Mouse (Mus musculus) small intestine, adult 10 weeks (tissue): ENCODE measurements around the gene Smg8. TPM values are rescaled to one million over a fixed set of nuclear protein-coding genes. Genes with fewer than 3 reads are reported as not detected.

Source experiments
- polyA plus RNA-seq: library from polyadenylated mRNA; stranded (reverse); fragments of 350-450 nt; fragmentation: Illumina TruSeq; extraction: RNeasy Lipid Tissue Mini Kit (QIAGEN cat#74804); gene quantifications from one replicate; pipeline ENCODE4 v1.2.3, GENCODE M21; 2014; ENCODE audit warnings: low replicate concordance

Gene Smg8
- polyA plus RNA-seq = 4.4 TPM

GRCm38 (mm10) chr11:87086290-87086984, at the start of gene Smg8:
Smg8 (minus strand) TSS chr11:87086774.

GRCm38 (mm10) chr11:87126824-87127816, 40.5 kb upstream of the Smg8 start, which contains the start of gene Trim37:
Trim37 (plus strand) TSS chr11:87127077.

GRCm38 (mm10) chr11:87108755-87109518, 22.4 kb upstream of the Smg8 start, which contains the start of gene Ska2:
Ska2 (plus strand) TSS chr11:87109234.

GRCm38 (mm10) chr11:87108409-87108754, 21.8 kb upstream of the Smg8 start, which contains the start of gene Prr11:
Prr11 (minus strand) TSS chr11:87108708.

GRCm38 (mm10) chr11:87073866-87074440, 12.6 kb downstream of the Smg8 start, which contains the start of gene Gdpd1:
Gdpd1 (minus strand) TSS chr11:87074062.

Other genes with a start within 250 kb of the Smg8 start
- gene Ypel2, start 93.1 kb downstream of the Smg8 start, polyA plus RNA-seq = 29.1 TPM
- 155 TPM for gene Gdpd1, start 12.7 kb downstream of the Smg8 start, polyA plus RNA-seq
- 15.3 TPM for gene Prr11, start 21.9 kb upstream of the Smg8 start, polyA plus RNA-seq
- 23.0 TPM for gene Ska2, start 22.5 kb upstream of the Smg8 start, polyA plus RNA-seq
- 13.2 TPM for gene Trim37, start 40.3 kb upstream of the Smg8 start, polyA plus RNA-seq